In the genomic region with DNA sequence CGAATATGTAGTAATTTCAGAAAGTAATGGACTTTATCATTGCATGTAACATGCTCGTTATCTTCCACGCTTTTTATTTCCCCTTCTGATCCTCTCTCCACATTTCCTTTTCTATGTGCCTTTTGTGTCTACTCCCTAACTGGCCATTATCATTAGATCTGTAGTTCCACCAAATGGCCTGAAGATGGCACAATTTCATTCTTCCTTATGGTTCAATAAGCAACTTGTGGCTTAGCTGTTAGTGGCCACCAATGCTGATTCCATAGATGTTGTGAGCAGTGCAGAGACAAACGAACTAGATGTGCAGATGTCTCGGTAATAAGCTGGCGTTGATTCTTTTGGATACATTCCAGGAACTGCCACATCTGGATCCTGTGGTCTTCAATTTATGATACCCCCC, we compare ENCODE assay signal across 9 mouse cellular contexts.
A peak's percentile ranks its signal among the peaks of the same experiment; 100 is the strongest.
DNase-seq lines count a peak whose midpoint lies in the region; ATAC-seq and TF ChIP-seq lines count a peak whose summit lies in the region.
"Had no signal": no experiment of that assay in that cellular context is flagged by ENCODE, and none has a peak within 500 bp of the region (broad histone marks: within the 10 kb centered on the region; RNA-seq: fewer than 3 reads in every experiment).

No protein-coding gene starts in this region.

- no peaks in the 10 kb centered on the region for H3K27me3 ChIP-seq in lung, embryonic 14.5 days (ENCODE audit: insufficient read depth, low read length)
- H3K27me3 ChIP-seq in cerebellum, adult 2 months (ENCODE audit: control insufficient read depth, insufficient read depth, low read length) = no peaks in the 10 kb centered on the region
- no peaks in the 10 kb centered on the region for H3K27me3 ChIP-seq in forebrain, embryonic 16.5 days (replicated peaks; ENCODE audit: control insufficient read depth, insufficient read depth, low read length)
- H3K27me3 ChIP-seq: hindbrain, embryonic 15.5 days had no signal

- TF ChIP-seq POLR2A in lung, adult 2 months (IDR thresholded peaks at IDR 0.05; ENCODE audit: borderline replicate concordance, extremely low read depth, low read depth, low read length) = no peak
- TF ChIP-seq POLR2A in cerebellum, adult 2 months (IDR thresholded peaks at IDR 0.05; ENCODE audit: borderline replicate concordance, insufficient read depth, low read length) = no peak

- H3K4me2 ChIP-seq in lung, embryonic 14.5 days = no peak overlapping the region
- no peak overlapping the region for H3K4me2 ChIP-seq in forebrain, embryonic 16.5 days (ENCODE audit: low read length)
- H3K4me2 ChIP-seq: hindbrain, embryonic 15.5 days had no signal

- ATAC-seq in frontal cortex, adult (ENCODE audit: low TSS enrichment) = peak; percentile 52; the same call in 1 of the 2 replicates
- ATAC-seq in lung, embryonic 14.5 days (ENCODE audit: insufficient read depth) = no peak
- no peak for ATAC-seq in forebrain, embryonic 16.5 days
- ATAC-seq in activated CD4-positive, CD25-positive, alpha-beta regulatory T cell, adult 4 months = no peak

- DNase-seq in frontal cortex, postnatal 14 days (ENCODE audit: low spot score in 2 of 2) = no peak
- DNase-seq in lung, embryonic 14.5 days = peak; percentile 84
- DNase-seq in lung, adult 2 months = no peak
- peak in 1 of 2 experiments; percentile 50 for DNase-seq in cerebellum, adult 2 months
- DNase-seq in layer of hippocampus, adult 9-11 months = peak; percentile 24

- no peaks in the 10 kb centered on the region for H3K4me1 ChIP-seq in lung, embryonic 14.5 days (ENCODE audit: insufficient read depth)
- H3K4me1 ChIP-seq in lung, adult 2 months (ENCODE audit: control insufficient read depth, insufficient read depth, low read length) = no peaks in the 10 kb centered on the region
- H3K4me1 ChIP-seq in cerebellum, adult 2 months (ENCODE audit: control insufficient read depth, insufficient read depth, low read length) = 0 out of 2 replicates have a peak, but pooled peaks cover 3% of the 10 kb centered on the region
- peaks cover 7% of the 10 kb centered on the region; the same call in 1 of the 2 replicates for H3K4me1 ChIP-seq in forebrain, embryonic 16.5 days (replicated peaks; ENCODE audit: control insufficient read depth, insufficient read depth, low read length)

- peak; percentile 68 for TF ChIP-seq CTCF in lung, embryonic 14.5 days (IDR thresholded peaks at IDR 0.05; ENCODE audit: low read depth)
- no peak for TF ChIP-seq CTCF in lung, adult 2 months (IDR thresholded peaks at IDR 0.05; ENCODE audit: insufficient read depth, low read length)
- TF ChIP-seq CTCF in cerebellum, adult 2 months (IDR thresholded peaks at IDR 0.05; ENCODE audit: borderline replicate concordance, insufficient read depth, low read depth, low read length) = peak; percentile 23; the same call in 1 of the 2 replicates

- no peak overlapping the region for H3K27ac ChIP-seq in lung, embryonic 14.5 days (ENCODE audit: low read depth)
- H3K27ac ChIP-seq in cerebellum, adult 2 months (ENCODE audit: insufficient read depth, low read length) = no peak overlapping the region
- no peak overlapping the region for H3K27ac ChIP-seq in forebrain, embryonic 16.5 days (ENCODE audit: low read length)
- H3K27ac ChIP-seq: hindbrain, embryonic 15.5 days had no signal

- no peaks in the 10 kb centered on the region for H3K36me3 ChIP-seq in lung, embryonic 14.5 days (ENCODE audit: insufficient read depth)
- H3K36me3 ChIP-seq in forebrain, embryonic 16.5 days (ENCODE audit: control insufficient read depth, insufficient read depth) = no peaks in the 10 kb centered on the region
- H3K36me3 ChIP-seq: hindbrain, embryonic 15.5 days had no signal

- H3K4me3 ChIP-seq in lung, embryonic 14.5 days (ENCODE audit: low read depth, low read length) = no peak overlapping the region
- no peak overlapping the region for H3K4me3 ChIP-seq in lung, adult 2 months (replicated peaks; ENCODE audit: extremely low read depth, low read depth, low read length)
- no peak overlapping the region for H3K4me3 ChIP-seq in cerebellum, adult 2 months (replicated peaks; ENCODE audit: insufficient read depth, low read depth, low read length)
- no peak overlapping the region for H3K4me3 ChIP-seq in forebrain, embryonic 16.5 days (replicated peaks; ENCODE audit: low read length)
- H3K4me3 ChIP-seq: hindbrain, embryonic 15.5 days had no signal

- H3K9me3 ChIP-seq in lung, embryonic 14.5 days (ENCODE audit: low read depth, low read length) = no peaks in the 10 kb centered on the region
- H3K9me3 ChIP-seq in forebrain, embryonic 16.5 days (ENCODE audit: control insufficient read depth, low read length) = no peaks in the 10 kb centered on the region
- H3K9me3 ChIP-seq: hindbrain, embryonic 15.5 days had no signal

- no peak overlapping the region for H3K9ac ChIP-seq in lung, embryonic 14.5 days
- H3K9ac ChIP-seq in forebrain, embryonic 16.5 days (replicated peaks; ENCODE audit: low read depth, low read length) = no peak overlapping the region
- H3K9ac ChIP-seq: hindbrain, embryonic 15.5 days had no signal

- 49% methylated on average over 6 of the region's 6 CpGs for WGBS in lung, embryonic 14.5 days
- WGBS in lung, adult 2 months = 52% methylated on average over 6 of the region's 6 CpGs
- WGBS in cerebellum, adult 2 months = 49% methylated on average over 6 of the region's 6 CpGs
- 58% methylated on average over 6 of the region's 6 CpGs for WGBS in forebrain, embryonic 16.5 days

Comparison
In these comparisons a context has a peak if more than half of its experiments do, and no peak if none do; other contexts are left out.
1. DNase-seq: peak in lung, embryonic 14.5 days (single experiment) and layer of hippocampus, adult 9-11 months (single experiment); none in frontal cortex, postnatal 14 days (0 of 2) and lung, adult 2 months (single experiment).